Mouse (Mus musculus) C2C12 (cell line): ENCODE measurements around the gene Tenm2. TPM values are rescaled to one million over a fixed set of nuclear protein-coding genes. Genes with fewer than 3 reads are reported as not detected.

Source experiments
- H3K27me3 ChIP-seq: one replicate; pipeline ENCODE4 v1.6.1; 2011; ENCODE audit not compliant: control insufficient read depth, insufficient read depth, insufficient read length
- H3K36me3 ChIP-seq: one replicate; pipeline ENCODE4 v1.6.1; 2011; ENCODE audit not compliant: control insufficient read depth, insufficient read depth
- H3K4me3 ChIP-seq: one replicate; pipeline ENCODE4 v1.5.1; 2011; ENCODE audit warnings: mild to moderate bottlenecking, control low read depth; ENCODE audit not compliant: poor library complexity, insufficient read depth, severe bottlenecking
- H3K79me2 ChIP-seq: one replicate; pipeline ENCODE4 v1.6.1; 2011; ENCODE audit not compliant: control insufficient read depth, insufficient read depth
- H3K79me3 ChIP-seq: one replicate; pipeline ENCODE4 v1.6.1; 2011; ENCODE audit warnings: low read depth, control low read depth
- H3ac ChIP-seq: one replicate; pipeline ENCODE3; 2011; ENCODE audit warnings: low read depth; ENCODE audit not compliant: control insufficient read depth, insufficient read length
- CEBPB ChIP-seq: IDR thresholded peaks from one replicate; pipeline ENCODE4 v1.6.1; 2011; ENCODE audit warnings: low read depth, mild to moderate bottlenecking, control low read depth, moderate library complexity
- CTCF ChIP-seq: IDR thresholded peaks from one replicate; pipeline ENCODE4 v1.5.1; 2011; ENCODE audit not compliant: control insufficient read depth, insufficient read depth, insufficient read length
- FOSL1 ChIP-seq: IDR thresholded peaks from one replicate; pipeline ENCODE4 v1.8.0; 2011; ENCODE audit warnings: mild to moderate bottlenecking, low read length; ENCODE audit not compliant: poor library complexity, insufficient read depth, severe bottlenecking
- MAX ChIP-seq: IDR thresholded peaks from one replicate; pipeline ENCODE4 v1.6.1; 2011; ENCODE audit warnings: mild to moderate bottlenecking, control low read depth
- MYOD1 ChIP-seq: IDR thresholded peaks from one replicate; pipeline ENCODE4 v1.6.1; 2011; ENCODE audit warnings: low read depth; ENCODE audit not compliant: control insufficient read depth, insufficient read length
- MYOG ChIP-seq: IDR thresholded peaks from one replicate; pipeline ENCODE4 v1.6.1; 2011; ENCODE audit not compliant: control insufficient read depth, insufficient read length; ENCODE audit errors: extremely low read depth
- USF1 ChIP-seq: IDR thresholded peaks from one replicate; pipeline ENCODE4 v1.6.1; 2011; ENCODE audit warnings: low read depth, mild to moderate bottlenecking, control low read depth, moderate library complexity
- polyA plus RNA-seq: library from polyadenylated mRNA; unstranded; fragments of >200 nt; fragmentation: generic; extraction: Trizol; gene quantifications from one replicate; pipeline ENCODE4 v1.2.1, GENCODE M21; 2012; ENCODE audit warnings: missing spikeins

Gene Tenm2
- polyA plus RNA-seq, 1 experiment: not detected

DNA sequence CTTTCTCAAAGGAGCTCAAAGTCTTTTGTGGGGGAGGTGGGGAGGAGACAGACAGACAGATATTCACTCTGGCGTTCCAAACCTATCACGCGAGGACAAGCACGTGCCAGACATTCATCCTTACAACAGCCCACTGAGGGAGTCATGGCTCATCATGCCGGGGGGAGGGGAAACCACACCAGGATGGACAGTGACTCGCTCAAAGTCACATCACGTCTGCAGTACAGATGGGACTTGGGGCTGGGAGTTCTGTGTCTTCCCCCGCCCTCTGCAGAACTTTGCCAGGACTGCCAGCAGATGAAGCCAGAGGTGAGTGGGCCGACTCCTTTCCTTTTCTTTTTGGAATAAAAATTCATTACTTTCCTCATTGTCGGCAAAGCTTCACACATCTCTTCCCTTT lies 1095.4 kb downstream of the Tenm2 start:
- Histone ChIP-seq H3K27me3 (no peaks in the 10 kb centered on the region), H3ac (no peak overlapping the region)
- TF ChIP-seq USF1: no peak
- no peak for TF ChIP-seq MAX
- no peak for TF ChIP-seq MYOG
- no peak for TF ChIP-seq CTCF
- no peak for TF ChIP-seq MYOD1
- no peak for TF ChIP-seq FOSL1
- TF ChIP-seq CEBPB: no peak

GRCm38 (mm10) chr11:36139521-36139920 lies 1096.2 kb downstream of the Tenm2 start:
- Histone ChIP-seq H3K4me3 (no peak overlapping the region), H3K79me3 (no peaks in the 10 kb centered on the region), H3ac (no peak overlapping the region), H3K79me2 (no peaks in the 10 kb centered on the region), H3K36me3 (no peaks in the 10 kb centered on the region), H3K27me3 (no peaks in the 10 kb centered on the region)
- TF ChIP-seq MYOG (no peak), FOSL1 (no peak), CTCF (no peak), MYOD1 (no peak), CEBPB (no peak), USF1 (no peak), MAX (no peak)

More for the DNA sequence above, 1095.4 kb downstream of the Tenm2 start:
- H3K36me3 ChIP-seq: no peaks in the 10 kb centered on the region
- H3K79me3 ChIP-seq: no peaks in the 10 kb centered on the region
- H3K4me3 ChIP-seq: no peak overlapping the region
- no peaks in the 10 kb centered on the region for H3K79me2 ChIP-seq

DNA sequence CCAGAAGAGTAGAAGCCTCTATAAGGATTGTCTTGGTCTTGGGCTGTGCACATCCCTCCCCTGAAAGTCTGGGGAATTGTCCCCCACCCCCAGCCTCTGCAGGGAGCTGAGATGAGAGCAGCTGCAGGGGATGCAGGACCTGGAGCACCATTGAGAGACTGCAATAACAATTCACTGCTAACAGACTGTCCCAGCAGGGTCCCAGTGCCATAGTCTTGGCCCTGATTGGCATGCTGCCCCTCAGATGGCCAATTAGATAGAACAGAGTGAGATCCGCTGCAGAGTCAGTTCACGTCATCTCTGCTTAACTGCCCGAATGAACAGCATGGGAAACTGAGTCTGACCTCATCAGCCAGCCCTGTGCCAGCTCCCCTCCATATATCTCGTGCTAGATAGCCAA lies 1097.9 kb downstream of the Tenm2 start:
- no peak for TF ChIP-seq CTCF
- no peak for TF ChIP-seq MYOD1
- TF ChIP-seq USF1: no peak
- TF ChIP-seq MYOG: no peak
- no peak for TF ChIP-seq CEBPB
- TF ChIP-seq FOSL1: no peak
- TF ChIP-seq MAX: no peak
- no peaks in the 10 kb centered on the region for H3K27me3 ChIP-seq

GRCm38 (mm10) chr11:36137276-36137675 lies 1098.5 kb downstream of the Tenm2 start:
- no peaks in the 10 kb centered on the region for H3K79me3 ChIP-seq
- H3K36me3 ChIP-seq: no peaks in the 10 kb centered on the region
- no peaks in the 10 kb centered on the region for H3K27me3 ChIP-seq
- TF ChIP-seq MAX (no peak), MYOG (no peak), CEBPB (no peak), MYOD1 (no peak)
- H3ac ChIP-seq: no peak overlapping the region
- H3K4me3 ChIP-seq: no peak overlapping the region
- H3K79me2 ChIP-seq: no peaks in the 10 kb centered on the region

More for the DNA sequence above, 1097.9 kb downstream of the Tenm2 start:
- H3K79me2 ChIP-seq: no peaks in the 10 kb centered on the region
- H3ac ChIP-seq: no peak overlapping the region
- no peaks in the 10 kb centered on the region for H3K36me3 ChIP-seq
- no peaks in the 10 kb centered on the region for H3K79me3 ChIP-seq
- no peak overlapping the region for H3K4me3 ChIP-seq

DNA sequence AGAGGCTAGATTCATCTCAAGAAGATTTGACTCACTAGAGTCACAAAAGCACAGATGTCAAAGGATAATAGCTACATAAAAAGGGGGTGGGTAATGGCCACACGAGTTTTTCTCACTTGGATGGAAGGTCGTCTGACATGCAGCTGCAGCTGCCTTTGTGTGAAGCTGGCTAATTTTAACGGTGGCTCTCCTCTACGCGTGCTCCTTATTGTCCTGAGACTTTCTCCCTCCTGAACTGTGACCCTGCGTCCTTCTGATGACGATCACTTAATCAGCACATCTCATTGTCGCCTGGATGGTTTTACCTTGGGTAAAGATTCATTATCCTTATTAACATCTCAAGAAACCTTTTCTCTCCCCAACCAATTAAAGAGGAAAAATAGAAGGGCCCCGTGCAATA lies 1101.1 kb downstream of the Tenm2 start:
- TF ChIP-seq FOSL1 (no peak), CEBPB (no peak), USF1 (no peak), MYOG (no peak), MAX (no peak), CTCF (no peak), MYOD1 (no peak)
- Histone ChIP-seq H3K36me3 (no peaks in the 10 kb centered on the region), H3K27me3 (no peaks in the 10 kb centered on the region), H3K79me3 (no peaks in the 10 kb centered on the region), H3ac (no peak overlapping the region), H3K4me3 (no peak overlapping the region), H3K79me2 (no peaks in the 10 kb centered on the region)

DNA sequence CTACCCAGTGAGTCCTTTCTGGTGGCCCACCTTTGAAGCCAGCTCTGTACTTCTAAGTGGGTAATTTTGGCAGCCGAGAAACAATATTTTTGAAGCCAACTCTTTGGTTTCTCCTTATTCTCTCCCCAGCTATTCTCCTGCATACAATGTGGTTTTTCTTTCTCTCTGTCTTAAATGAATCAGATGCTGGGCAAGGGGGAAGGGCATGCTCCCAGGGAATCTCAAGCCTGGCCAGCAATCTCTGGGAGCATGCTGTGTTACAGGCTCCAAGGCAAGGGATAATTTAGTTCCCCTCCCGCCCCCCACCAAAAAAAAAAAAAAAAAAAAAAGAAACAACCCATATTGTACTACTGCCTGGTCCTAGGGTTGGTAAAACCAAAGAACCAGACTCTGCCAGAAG lies 1112.5 kb downstream of the Tenm2 start:
- H3K36me3 ChIP-seq: no peaks in the 10 kb centered on the region
- TF ChIP-seq CEBPB: no peak
- TF ChIP-seq MAX: no peak
- no peaks in the 10 kb centered on the region for H3K79me3 ChIP-seq
- no peak overlapping the region for H3ac ChIP-seq
- H3K79me2 ChIP-seq: no peaks in the 10 kb centered on the region
- no peak overlapping the region for H3K4me3 ChIP-seq
- H3K27me3 ChIP-seq: no peaks in the 10 kb centered on the region
